Mouse (Mus musculus): ENCODE measurements at regions not wholly inside any gene's neighbourhood (a gene's known extent, or its start where the extent isn't known, plus 50 kb on each side); places are given as distances from the start of the nearest gene placed in this dataset.
"Not testable (repeated sequence)": the region's sequence is repeated elsewhere in the genome, so short reads cannot be mapped to it uniquely, and the experiment has no call there.

DNA sequence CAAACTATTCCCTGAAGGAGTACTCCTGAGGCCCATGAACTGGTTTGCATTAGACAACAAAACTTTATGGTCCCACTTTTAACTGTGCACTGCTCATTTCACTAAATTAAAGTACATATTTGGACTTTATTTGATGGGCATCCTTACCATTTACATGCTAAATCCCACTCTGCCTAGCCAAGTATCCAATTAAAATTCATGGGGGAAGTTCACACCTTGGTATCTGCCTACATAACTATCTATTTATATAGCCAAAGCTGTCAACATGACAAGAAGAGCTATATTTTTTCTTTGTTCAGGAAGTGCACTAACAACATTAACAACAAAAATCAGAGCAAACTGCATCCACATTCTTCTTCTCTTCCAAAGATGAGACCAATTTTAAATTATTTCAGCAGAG, 317.7 kb upstream of the Nwd2 start:
- ChIA-PET CTCF (no interaction called here), POLR2A (interaction anchor here in 1 of 4 experiments (0.7 kb wide), 1 partner anchor 38 kb away, joined by 3 read pairs; no protein-coding TSS in a partner anchor)

- POLR2A ChIA-PET, result no interaction called here
- CTCF ChIA-PET, result no interaction called here
Measured at GRCm38 (mm10) chr5:63351108-63351507, 297.8 kb upstream of the Nwd2 start.

GRCm38 (mm10) chr5:63391956-63392355, 256.9 kb upstream of the Nwd2 start:
- ChIA-PET CTCF (no interaction called here), POLR2A (interaction anchor here in 1 of 4 experiments (0.7 kb wide), 1 partner anchor 289 kb away, joined by 3 read pairs; no protein-coding TSS in a partner anchor)

DNA sequence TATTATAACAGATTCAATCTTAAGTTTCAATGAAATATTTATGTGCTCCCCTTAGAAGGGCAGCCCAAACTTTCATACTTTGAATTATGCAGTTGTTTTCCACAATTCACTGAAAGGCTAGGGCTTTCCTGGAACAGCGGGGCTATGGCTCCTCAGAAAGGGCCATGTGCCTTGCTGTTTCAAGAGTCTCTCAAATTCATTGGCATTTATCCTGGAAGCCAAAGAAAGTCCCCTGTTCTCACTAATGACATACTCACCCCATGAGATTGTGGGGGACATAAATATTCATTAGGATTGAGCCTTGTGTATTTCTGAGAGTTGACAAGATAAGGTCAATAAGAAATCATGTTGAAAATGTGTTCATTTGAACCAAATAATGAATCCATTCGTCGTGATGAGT, 250.9 kb upstream of the Nwd2 start:
- ChIA-PET CTCF (no interaction called here), POLR2A (no interaction called here)

DNA sequence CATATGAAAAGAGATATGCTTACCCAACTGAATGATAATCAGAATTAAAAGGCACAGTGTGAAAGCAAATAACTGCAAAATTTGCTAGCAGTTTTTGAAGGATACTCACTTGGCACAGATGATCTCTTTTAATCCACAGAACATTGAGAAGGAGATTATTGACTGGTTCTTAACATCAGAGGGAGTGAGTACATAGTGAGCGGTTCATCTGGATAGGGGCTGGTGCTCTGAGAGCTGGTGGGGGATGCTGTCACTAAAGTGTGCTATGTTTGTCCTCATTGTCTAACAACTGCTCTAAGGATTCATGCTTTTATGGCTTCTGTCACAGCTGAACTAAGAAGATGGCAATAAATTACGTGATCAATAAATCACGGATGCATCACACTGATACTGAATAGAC, 218.7 kb upstream of the Nwd2 start:
- POLR2A ChIA-PET, result no interaction called here
- CTCF ChIA-PET, result no interaction called here

- ChIA-PET POLR2A (no interaction called here), CTCF (no interaction called here)
Measured at GRCm38 (mm10) chr5:63444407-63444806, 204.5 kb upstream of the Nwd2 start.

DNA sequence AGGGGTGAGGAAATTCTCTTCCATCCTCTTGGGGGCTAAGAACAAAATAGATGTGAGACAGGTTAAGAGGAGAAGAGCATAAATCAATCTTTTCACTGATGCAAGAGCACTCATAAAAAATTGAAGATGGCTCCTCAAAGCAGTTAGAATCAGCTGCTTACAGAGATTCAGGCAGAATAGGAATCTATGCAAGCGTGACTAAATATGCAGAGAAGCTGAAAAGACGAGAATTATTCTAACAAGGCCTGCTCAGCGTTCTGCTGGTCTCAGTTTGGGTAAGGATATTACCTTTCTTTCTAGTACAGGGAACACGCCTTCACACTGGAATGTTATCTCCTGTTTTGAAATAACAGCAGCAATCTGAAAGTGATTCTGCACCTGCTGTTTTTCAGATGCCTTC, 203.7 kb upstream of the Nwd2 start:
- ChIA-PET POLR2A (no interaction called here), CTCF (no interaction called here)

GRCm38 (mm10) chr5:63468526-63469268, 180.2 kb upstream of the Nwd2 start:
- POLR2A ChIA-PET, result no interaction called here
- CTCF ChIA-PET, result no interaction called here

GRCm38 (mm10) chr5:63469701-63470100, 179.2 kb upstream of the Nwd2 start:
- CTCF ChIA-PET, result interaction anchor here in 1 of 4 experiments (0.6 kb wide), 1 partner anchor 12 kb away, joined by 3 read pairs; no protein-coding TSS in a partner anchor
- POLR2A ChIA-PET, result interaction anchor here in 1 of 4 experiments (0.6 kb wide), 1 partner anchor 737 kb away, joined by 3 read pairs; no protein-coding TSS in a partner anchor

DNA sequence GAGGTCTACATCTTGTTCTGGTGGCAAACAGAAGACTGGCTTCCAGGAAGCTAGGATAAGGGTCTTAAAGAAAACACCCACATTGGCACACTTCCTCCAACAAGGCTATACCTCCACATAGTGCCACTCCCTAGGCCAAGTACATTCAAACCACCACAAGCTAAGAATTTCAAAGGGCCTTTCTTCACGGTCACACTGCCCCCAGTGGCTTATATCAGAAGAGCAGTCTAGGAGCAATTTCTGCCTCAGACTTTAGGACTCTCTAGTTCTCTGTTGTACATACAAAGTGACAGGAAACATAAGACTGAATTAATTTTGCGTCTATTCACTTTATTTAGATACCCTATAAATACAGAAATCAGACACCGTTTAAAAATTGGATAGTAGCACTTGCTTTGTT, 175.7 kb upstream of the Nwd2 start:
- POLR2A ChIA-PET, result no interaction called here
- CTCF ChIA-PET, result interaction anchor here in 1 of 4 experiments (0.7 kb wide), 1 partner anchor 34 kb away, joined by 3 read pairs; no protein-coding TSS in a partner anchor

DNA sequence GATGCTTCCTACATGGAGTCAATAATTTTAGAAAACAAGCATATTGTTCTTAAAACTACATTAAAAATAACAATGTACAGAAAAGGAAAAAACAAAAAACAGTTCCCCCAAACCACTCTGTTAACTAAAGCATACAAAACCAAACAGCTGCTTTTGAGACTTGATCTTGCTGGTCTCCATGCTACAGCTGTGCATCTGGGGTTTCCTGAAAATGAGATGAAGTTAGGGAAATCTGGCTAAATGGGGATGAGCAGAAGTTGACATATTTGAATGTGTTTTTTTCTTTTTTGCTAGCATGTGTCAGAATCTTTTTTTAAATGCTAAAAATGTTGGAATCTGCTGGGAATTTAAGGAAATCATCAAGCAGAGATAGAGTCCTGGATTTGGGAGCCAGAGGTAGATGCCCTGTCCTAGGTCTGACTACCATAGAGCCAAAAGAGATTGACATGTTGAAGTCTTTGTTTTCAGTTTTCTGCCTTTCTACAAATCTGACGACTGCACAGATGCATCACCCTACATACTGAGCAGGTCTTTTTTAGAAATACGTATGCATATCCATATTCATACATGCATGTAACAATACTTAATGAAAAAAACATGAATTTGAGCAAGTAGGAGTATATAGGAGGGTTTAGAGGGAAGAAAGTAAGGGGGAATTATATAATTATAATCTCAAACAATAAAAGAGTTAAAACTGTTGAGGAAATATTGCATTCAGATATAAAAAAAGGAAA, 172.5 kb upstream of the Nwd2 start:
- ChIA-PET CTCF (no interaction called here), POLR2A (no interaction called here)

- ChIA-PET POLR2A (no interaction called here), CTCF (no interaction called here)
Measured at GRCm38 (mm10) chr5:63498952-63499351, 149.9 kb upstream of the Nwd2 start.

DNA sequence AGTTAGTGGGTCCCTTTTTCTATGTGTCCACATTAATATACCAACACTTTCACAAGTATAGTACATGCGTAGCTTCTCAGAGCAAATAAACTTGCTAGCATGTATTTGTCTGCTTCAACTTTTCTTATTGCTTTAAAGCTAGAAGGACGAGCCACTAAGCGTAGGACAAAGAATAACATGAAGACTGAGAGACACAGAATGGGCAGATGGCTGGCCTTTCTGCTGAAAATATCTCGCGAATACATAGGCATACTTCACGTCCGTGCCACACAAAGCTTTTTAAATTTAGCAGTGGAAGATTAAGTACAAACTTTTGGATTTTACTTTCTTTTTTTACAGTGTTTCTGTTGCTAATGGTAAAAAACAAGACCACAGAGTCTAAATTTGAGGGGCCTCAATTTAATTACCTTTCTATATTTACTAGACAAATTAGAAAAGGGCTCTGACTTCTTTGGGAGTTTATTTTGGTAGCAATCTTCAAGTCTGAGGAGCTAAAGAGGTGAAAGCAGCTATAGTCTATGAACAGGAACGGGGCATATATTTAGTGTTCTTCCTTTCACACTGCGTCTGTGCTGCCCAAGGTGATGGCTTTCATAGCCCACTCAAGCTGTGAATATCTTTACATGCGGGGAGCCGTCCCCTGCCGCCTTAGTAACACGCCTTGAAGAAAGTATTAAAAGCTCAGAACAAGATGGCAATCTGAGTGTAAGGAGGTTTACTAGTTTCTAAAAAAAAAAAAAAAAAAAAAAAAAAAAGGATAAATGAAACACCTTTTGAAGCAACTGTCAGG, 145.7 kb upstream of the Nwd2 start:
- ChIA-PET CTCF (interaction anchor here in 1 of 4 experiments (0.6 kb wide), 1 partner anchor 576 kb away, joined by 6 read pairs; no protein-coding TSS in a partner anchor), POLR2A (interaction anchor here in 1 of 4 experiments (0.7 kb wide), 1 partner anchor 57 kb away, joined by 3 read pairs; no protein-coding TSS in a partner anchor)

GRCm38 (mm10) chr5:63534197-63534596, 114.7 kb upstream of the Nwd2 start:
- CTCF ChIA-PET, result no interaction called here

GRCm38 (mm10) chr5:63540530-63540929, 108.4 kb upstream of the Nwd2 start:
- POLR2A ChIA-PET, result no interaction called here
- CTCF ChIA-PET, result interaction anchor here in 3 of 4 experiments (0.6 to 0.7 kb wide), 4 partner anchors 23 to 595 kb away, joined by 3 to 10 read pairs (median 8); no protein-coding TSS in a partner anchor

More at GRCm38 (mm10) chr5:63534197-63534596, 114.7 kb upstream of the Nwd2 start:
- POLR2A ChIA-PET, result interaction anchor here in 1 of 4 experiments (1.2 kb wide), 1 partner anchor 27 kb away, joined by 3 read pairs; no protein-coding TSS in a partner anchor

DNA sequence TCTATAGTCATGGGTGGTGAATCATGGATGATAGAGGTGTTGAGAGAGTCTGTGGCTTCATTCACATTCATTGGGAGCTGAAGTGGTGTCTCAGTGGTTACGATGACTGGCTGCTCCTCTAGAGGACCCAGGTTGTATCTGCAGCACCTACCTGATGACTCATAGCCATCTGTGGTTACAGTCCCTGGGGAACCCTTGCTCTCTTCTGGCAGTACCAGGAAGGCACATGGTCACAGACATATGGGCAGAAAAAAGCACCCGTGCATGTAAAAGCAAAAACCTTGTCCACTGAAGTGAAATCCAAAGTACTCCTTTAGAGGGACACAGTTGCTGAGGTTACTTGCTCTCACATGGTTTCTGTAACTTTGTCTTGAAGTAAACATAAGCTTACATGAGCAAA, 103.4 kb upstream of the Nwd2 start:
- ChIA-PET POLR2A (no interaction called here), CTCF (no interaction called here)

DNA sequence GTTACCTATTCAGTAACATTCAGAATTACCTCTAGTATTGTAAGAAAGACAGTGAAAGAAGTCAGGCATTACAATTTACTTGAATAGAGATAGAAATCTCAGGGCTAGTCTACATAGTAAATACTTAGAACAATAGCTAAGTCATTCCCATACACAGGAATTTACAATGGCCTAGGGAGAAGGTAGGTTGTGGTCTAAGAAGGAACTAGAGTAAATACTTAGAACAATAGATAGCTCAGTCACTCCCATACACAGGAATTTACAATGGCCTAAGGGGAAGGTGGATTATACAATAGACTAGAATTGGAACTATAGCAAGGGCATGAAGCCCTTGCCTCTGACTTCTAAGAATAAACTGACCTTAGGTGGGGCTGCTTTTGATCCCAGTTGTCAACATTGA, 83.0 kb upstream of the Nwd2 start:
- POLR2A ChIA-PET, result interaction anchor here in 1 of 4 experiments (0.9 kb wide), 1 partner anchor 28 kb away, joined by 3 read pairs; no protein-coding TSS in a partner anchor
- CTCF ChIA-PET, result not testable (repeated sequence)

- ChIA-PET POLR2A (interaction anchor here in 1 of 4 experiments (0.6 kb wide), 1 partner anchor 650 kb away, joined by 4 read pairs; no protein-coding TSS in a partner anchor), CTCF (no interaction called here)
Measured at GRCm38 (mm10) chr5:63575401-63575800, 73.5 kb upstream of the Nwd2 start.

GRCm38 (mm10) chr5:63579409-63579808, 69.5 kb upstream of the Nwd2 start:
- CTCF ChIA-PET, result no interaction called here
- POLR2A ChIA-PET, result no interaction called here

DNA sequence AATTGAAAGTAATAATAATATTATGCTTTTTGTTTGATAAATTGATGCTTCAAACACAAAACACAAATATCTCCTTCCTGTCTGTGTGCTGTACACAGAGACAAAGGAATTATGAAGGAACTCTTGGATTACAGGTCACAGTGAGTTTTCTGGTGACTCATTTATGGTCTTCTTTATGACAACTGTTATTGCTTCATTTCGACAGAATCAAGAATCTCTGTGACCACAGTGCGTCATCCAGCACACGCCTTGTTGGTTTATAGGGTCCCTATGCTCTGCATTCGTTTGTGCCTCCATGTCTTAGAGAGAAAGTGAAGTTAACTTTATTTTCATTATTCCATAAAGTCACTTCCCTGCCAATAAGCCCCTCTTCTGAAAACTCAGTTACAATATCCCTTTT, 61.9 kb upstream of the Nwd2 start:
- ChIA-PET POLR2A (no interaction called here), CTCF (no interaction called here)

Measured in embryonic stem cell, embryonic (primary cell).